Mouse (Mus musculus): ENCODE results near the gene Hspa4. TPM values are rescaled to one million over a fixed set of nuclear protein-coding genes. Genes with fewer than 3 reads are reported as not detected.
"Not testable (repeated sequence)": the region's sequence is repeated elsewhere in the genome, so short reads cannot be mapped to it uniquely, and the experiment has no call there.

Hspa4 gene
- polyA plus RNA-seq, 1 experiment from 2014 or later: 58.7 TPM

DNA sequence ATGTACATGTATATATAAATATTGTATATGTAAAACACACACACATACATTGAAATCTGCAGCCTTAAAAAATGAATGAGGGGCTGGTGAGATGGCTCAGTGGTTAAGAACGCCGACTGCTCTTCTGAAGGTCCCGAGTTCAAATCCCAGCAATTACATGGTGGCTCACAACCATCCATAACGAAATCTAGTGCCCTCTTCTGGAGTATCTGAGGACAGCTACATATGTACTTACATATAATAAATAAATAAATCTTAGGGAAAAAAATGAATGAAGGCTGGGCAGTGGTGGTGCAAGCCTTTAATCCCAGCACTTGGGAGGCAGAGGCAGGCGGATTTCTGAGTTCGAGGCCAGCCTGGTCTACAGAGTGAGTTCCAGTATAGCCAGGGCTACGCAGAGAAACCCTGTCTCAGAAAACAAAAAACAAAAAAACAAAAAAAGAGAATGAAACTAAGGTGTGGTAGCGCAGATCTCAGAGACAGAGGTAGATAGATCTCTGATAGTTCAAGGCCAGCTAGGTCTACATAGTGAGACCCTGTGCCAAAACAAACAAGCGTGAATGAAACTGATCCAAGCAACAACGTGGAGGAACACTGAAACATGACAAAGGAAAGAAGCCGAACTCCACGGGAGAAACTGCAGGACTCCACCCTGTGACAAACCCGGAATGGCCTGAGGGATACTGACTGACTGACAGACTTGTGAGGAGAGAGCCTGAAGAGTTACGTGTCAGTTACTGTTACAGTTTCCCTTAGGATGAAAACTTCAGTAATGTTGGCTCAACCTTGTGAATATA is 4.0 kb upstream of the Hspa4 start:
- Histone ChIP-seq H3K9me3 (no peaks in the 10 kb centered on the region), H3K9ac (replicated peaks) (no peak overlapping the region), H3K4me2 (replicated peaks) (no peak overlapping the region), H3K27me3 (no peaks in the 10 kb centered on the region), H3K27ac (no peak overlapping the region), H3K36me3 (no peaks in the 10 kb centered on the region), H3K4me1 (replicated peaks) (peaks cover 10% of the 10 kb centered on the region), H3K4me3 (replicated peaks) (no peak overlapping the region)
- no peak for ATAC-seq
- WGBS: 84% methylated on average over 14 of the region's 14 CpGs

DNA sequence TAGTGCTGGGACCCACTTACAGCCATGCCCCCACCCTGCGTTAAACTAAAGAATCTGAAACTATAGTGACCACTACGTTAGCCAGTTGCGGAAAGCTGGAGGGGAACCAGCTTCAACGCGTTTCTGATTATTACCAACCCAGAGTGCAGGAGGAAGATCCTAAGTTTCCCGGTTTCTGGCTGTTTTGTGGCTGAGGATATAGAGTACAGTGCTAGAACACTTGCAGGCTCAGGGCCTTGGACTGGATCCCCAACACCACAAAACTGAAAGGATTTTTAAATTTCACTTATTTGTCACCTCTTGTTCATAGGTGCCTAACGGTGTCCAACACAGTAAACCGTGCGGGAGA is 884 bp upstream of the Hspa4 start:
- 55% methylated on average over 9 of the region's 9 CpGs for WGBS
- Histone ChIP-seq H3K4me3 (replicated peaks) (peak overlapping the region; percentile 99), H3K4me1 (replicated peaks) (peaks cover 33% of the 10 kb centered on the region), H3K9ac (replicated peaks) (peak overlapping the region; percentile 72), H3K27ac (peak overlapping the region; percentile 96), H3K36me3 (peaks cover 2% of the 10 kb centered on the region; the same call in 1 of the 2 replicates), H3K27me3 (no peaks in the 10 kb centered on the region), H3K9me3 (no peaks in the 10 kb centered on the region), H3K4me2 (replicated peaks) (peak overlapping the region; percentile 85)
- no peak for ATAC-seq

DNA sequence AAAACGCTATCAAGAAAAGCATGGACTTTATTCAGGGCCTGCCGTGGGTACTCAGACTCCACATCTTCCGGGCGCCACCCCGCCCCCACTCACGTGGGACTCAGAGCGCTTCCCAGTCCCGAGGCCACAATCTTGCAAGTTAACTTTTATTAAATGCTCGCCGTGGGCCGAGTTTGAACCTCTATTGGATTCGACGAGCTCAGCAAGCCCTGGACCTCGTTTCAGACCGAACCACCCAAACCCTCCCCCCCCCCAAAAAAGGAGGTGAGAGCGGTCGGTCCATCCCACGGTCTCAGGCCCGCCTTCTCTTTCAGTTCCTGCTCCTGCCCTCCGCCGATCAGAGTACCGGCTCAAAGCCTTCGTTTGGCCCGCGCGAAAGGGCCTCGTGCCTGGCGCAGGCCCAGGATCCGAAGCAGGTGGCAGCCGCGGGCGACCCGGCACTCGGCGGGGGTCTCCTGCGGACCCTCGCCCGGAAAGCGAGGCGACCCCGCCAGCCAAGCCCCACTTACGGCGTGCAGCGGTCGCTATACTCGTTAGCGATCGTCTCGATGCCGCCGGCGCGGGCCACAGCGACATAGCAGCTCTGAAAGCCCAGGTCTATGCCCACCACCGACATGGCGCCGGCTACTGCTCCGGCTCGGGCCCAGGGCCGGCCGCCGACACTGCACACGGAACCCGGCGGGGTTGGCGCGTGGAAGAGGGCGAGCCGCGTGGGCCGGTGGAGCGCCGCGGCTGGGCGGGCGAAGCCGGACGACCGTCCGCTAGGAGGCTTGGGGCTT is 517 bp downstream of the Hspa4 start:
- Histone ChIP-seq H3K4me1 (replicated peaks) (peaks cover 39% of the 10 kb centered on the region), H3K4me2 (replicated peaks) (peak overlapping the region; percentile 85), H3K27ac (peak overlapping the region; percentile 96), H3K36me3 (peaks cover 2% of the 10 kb centered on the region; the same call in 1 of the 2 replicates), H3K27me3 (no peaks in the 10 kb centered on the region), H3K9me3 (no peaks in the 10 kb centered on the region), H3K9ac (replicated peaks) (peak overlapping the region; percentile 99), H3K4me3 (replicated peaks) (peak overlapping the region; percentile 99)
- WGBS: under 1% methylated on average over 78 of the region's 80 CpGs
- peak; percentile 83; the same call in 1 of the 2 replicates for ATAC-seq

DNA sequence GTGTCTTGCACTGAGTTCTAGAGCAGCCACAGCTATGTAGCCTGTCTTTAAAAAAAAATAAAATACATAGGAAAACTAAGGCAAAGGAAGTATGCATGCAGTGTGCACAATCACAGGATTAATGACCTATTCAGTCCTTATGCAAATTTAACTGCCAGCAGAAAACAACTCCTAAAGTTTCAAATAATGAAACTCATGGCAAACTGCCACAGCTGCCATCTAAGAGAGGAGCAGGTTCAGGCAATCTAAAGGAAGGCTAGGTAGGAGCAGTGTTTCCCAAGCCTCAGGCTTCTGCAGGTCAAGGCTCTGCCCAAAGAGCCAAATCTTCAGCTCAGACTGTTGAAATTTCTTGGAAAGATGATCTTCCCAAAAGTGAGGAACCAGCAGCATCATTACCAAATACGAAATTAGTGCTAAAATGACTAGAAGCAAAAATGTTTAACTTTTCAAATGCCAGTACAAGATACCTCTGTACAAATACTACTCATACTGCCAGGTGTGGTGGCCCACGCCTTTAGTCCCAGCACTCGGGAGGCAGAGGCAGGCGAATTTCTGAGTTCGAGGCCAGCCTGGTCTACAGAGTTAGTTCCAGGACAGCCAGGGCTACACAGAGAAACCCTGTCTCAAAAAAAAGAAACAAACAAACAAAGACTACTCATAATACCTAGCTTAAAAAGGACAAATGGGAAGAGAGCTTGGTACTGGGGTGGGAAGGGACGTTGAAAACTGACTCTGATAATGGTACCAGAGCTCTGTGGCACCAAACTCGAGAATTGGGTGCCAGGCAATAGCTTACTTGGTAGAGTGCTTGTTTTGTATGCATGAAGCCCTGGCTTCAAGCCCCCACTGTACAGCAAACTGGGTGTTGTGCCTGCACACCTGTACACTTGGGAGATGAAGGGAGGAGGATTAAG is 2.1 kb downstream of the Hspa4 start:
- 89% methylated on average over 7 of the region's 7 CpGs for WGBS
- Histone ChIP-seq H3K9ac (replicated peaks) (peak overlapping the region; percentile 99), H3K4me2 (replicated peaks) (peak overlapping the region; percentile 85)

DNA sequence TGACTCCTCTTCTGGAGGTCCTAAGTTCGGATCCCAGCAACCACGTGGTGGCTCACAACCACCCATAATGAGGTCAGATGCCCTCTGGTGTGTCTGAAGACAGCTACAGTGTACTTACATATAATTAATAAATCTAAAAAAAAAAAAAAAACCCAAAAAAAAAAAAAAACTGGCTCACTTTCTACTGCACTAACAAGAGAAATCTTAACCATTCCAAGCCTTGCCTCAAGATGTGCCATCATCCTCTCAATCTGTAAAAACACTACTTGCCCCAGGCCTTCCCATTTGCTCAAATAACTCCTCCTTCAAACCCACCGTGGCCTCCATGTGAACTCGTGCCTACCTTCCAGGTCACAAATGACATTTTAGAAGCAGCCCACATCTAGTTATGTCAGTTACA is 3.4 kb downstream of the Hspa4 start:
- no peak for ATAC-seq
- 85% methylated on average over 4 of the region's 4 CpGs for WGBS
- Histone ChIP-seq H3K36me3 (peaks cover 9% of the 10 kb centered on the region), H3K4me3 (replicated peaks) (no peak overlapping the region), H3K4me2 (replicated peaks) (no peak overlapping the region), H3K27ac (no peak overlapping the region), H3K9me3 (no peaks in the 10 kb centered on the region), H3K27me3 (no peaks in the 10 kb centered on the region), H3K4me1 (replicated peaks) (peaks cover 43% of the 10 kb centered on the region), H3K9ac (replicated peaks) (no peak overlapping the region)

More for the DNA sequence above, 2.1 kb downstream of the Hspa4 start:
- H3K36me3 ChIP-seq: peaks cover 2% of the 10 kb centered on the region; the same call in 1 of the 2 replicates
- ATAC-seq: no peak
- peaks cover 43% of the 10 kb centered on the region for H3K4me1 ChIP-seq (replicated peaks)
- peak overlapping the region; percentile 99 for H3K4me3 ChIP-seq (replicated peaks)
- H3K27me3 ChIP-seq: no peaks in the 10 kb centered on the region
- H3K9me3 ChIP-seq: no peaks in the 10 kb centered on the region
- no peak overlapping the region for H3K27ac ChIP-seq

DNA sequence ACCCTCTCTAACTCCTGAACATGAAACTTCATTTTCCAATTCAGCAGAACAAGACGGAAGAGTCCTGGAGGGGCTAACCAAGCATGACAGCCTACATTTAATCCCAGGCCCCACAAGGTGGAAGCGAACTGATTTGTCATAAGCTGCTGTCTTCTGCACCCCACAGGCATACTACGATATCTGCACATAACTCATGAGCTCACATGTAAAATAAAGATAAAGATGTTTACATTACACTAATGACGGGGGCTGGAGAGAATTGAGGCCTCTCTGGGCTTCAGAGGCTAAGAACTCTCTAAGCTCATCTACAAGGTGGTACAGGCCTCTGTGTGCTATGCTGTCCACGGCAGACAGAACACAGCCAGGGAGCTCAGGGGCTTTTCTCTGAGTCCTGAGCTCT is 5.8 kb downstream of the Hspa4 start:
- H3K4me2 ChIP-seq (replicated peaks): no peak overlapping the region
- no peak overlapping the region for H3K9ac ChIP-seq (replicated peaks)
- H3K4me3 ChIP-seq (replicated peaks): no peak overlapping the region
- H3K27me3 ChIP-seq: no peaks in the 10 kb centered on the region
- no peak overlapping the region for H3K27ac ChIP-seq
- WGBS: 83% methylated on average over 5 of the region's 5 CpGs
- ATAC-seq: no peak
- H3K9me3 ChIP-seq: no peaks in the 10 kb centered on the region
- H3K4me1 ChIP-seq (replicated peaks): peaks cover 34% of the 10 kb centered on the region
- H3K36me3 ChIP-seq: peaks cover 29% of the 10 kb centered on the region

DNA sequence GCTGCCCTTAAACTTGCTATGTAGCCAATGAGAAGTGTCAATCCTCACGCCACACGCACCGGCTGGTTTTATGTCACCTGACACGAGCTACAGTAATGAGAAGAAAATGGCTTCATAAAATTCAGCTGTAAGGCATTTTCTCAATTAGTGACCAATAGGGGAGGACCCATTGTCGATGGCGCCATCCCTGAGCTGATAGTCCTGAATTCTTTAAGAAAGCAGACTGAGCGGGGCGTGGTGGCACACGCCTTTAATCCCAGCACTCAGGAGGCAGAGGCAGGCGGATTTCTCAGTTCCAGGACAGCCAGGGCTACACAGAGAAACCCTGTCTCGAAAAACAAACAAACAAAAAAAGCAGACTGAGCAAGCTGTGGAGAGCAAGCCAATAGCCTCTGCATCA is 9.4 kb downstream of the Hspa4 start:
- Histone ChIP-seq H3K36me3 (peaks cover 63% of the 10 kb centered on the region), H3K27me3 (no peaks in the 10 kb centered on the region), H3K4me1 (replicated peaks) (peaks cover 10% of the 10 kb centered on the region; the same call in 1 of the 2 replicates), H3K9me3 (no peaks in the 10 kb centered on the region), H3K4me3 (replicated peaks) (no peak overlapping the region), H3K27ac (no peak overlapping the region), H3K4me2 (replicated peaks) (no peak overlapping the region), H3K9ac (replicated peaks) (no peak overlapping the region)
- WGBS: 91% methylated on average over 11 of the region's 11 CpGs
- ATAC-seq: no peak

DNA sequence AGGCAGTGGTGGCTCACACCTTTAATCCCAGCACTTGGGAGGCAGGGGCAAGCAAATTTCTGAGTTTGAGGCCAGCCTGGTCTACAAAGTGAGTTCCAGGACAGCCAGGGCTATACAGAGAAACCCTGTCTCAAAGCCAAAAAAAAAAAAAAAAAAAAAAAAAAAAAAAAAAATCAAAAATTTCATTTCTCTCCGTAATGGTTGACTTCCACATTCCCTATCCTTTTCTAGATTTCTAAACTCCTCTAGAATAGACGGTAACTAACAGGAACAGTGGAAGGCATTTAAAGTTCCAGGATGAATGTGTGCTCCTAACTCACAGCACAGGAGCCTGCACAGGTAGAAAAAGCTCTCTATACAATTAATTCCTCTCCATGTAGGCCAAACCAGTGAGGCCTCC is 10.1 kb downstream of the Hspa4 start:
- not testable (repeated sequence) for H3K27ac ChIP-seq; H3K9ac ChIP-seq (replicated peaks); H3K9me3 ChIP-seq; H3K4me1 ChIP-seq (replicated peaks); H3K27me3 ChIP-seq; ATAC-seq; H3K4me2 ChIP-seq (replicated peaks); H3K4me3 ChIP-seq (replicated peaks)
- peaks cover 69% of the 10 kb centered on the region for H3K36me3 ChIP-seq
- 99% methylated on average over 2 of the region's 2 CpGs for WGBS

DNA sequence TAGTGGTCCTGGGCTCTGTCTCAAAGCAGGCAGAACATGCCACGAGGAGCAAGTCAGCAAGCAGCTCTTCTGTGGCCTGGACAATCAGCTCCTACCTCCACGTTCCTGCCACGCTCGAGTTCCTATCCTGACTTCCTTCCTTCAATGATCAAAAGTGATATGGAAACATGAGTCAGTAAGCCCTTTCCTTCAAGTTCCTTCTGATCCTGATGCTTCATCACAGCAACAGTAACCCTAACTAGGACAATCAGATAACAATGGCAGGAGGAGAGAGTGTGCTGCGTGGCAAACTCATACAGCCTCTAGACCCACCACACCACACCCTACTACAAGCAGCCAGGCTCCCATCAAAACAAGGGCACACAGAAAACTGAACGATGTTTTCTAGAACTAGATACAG is 14.4 kb downstream of the Hspa4 start:
- no peak for ATAC-seq
- H3K9me3 ChIP-seq: no peaks in the 10 kb centered on the region
- no peaks in the 10 kb centered on the region for H3K4me1 ChIP-seq (replicated peaks)
- no peaks in the 10 kb centered on the region for H3K27me3 ChIP-seq
- H3K4me3 ChIP-seq (replicated peaks): no peak overlapping the region
- WGBS: 92% methylated on average over 6 of the region's 6 CpGs
- H3K36me3 ChIP-seq: peaks cover 89% of the 10 kb centered on the region
- H3K9ac ChIP-seq (replicated peaks): no peak overlapping the region
- H3K27ac ChIP-seq: no peak overlapping the region
- H3K4me2 ChIP-seq (replicated peaks): no peak overlapping the region

DNA sequence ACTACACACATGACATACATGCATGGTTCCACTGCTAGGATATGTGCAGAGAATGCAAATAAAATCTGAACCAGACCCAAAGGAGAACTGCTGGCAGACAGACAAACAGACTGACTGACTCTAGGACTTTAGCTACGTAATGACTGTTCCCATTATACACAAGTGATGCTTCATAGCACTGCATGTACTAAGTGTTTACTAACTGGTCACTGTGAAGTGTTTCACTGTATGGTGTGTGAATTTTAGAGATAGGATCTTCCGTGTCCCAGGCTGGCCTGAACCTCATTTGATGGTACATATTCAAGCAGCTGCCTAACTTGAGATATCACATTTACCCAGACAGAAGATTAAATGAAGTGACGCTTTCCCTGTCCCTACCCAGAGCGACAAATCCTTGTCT is 21.8 kb downstream of the Hspa4 start:
- Histone ChIP-seq H3K4me2 (replicated peaks) (no peak overlapping the region), H3K4me1 (replicated peaks) (no peaks in the 10 kb centered on the region), H3K27ac (no peak overlapping the region), H3K9ac (replicated peaks) (no peak overlapping the region), H3K9me3 (no peaks in the 10 kb centered on the region), H3K4me3 (replicated peaks) (no peak overlapping the region), H3K27me3 (no peaks in the 10 kb centered on the region), H3K36me3 (peaks cover 64% of the 10 kb centered on the region)
- WGBS: 96% methylated on average over 4 of the region's 4 CpGs
- ATAC-seq: no peak

DNA sequence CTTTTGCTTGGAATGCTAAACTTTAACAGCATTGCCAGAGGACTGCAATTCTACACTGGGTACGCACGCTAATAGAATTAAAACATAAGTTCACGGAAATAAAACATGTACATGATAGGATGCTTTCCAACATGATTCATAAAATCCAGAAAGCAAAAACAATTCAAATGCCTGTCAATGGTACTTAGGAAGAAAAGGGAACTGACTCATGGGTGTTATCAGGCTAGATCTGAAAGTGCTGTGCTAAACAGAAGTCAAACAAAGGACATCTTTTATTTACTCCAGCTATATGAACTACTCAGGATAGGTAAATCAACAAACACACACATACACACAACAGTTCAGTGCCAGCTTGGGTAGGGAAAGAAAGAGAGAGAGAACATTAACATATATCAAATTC is 24.9 kb downstream of the Hspa4 start:
- no peak overlapping the region for H3K27ac ChIP-seq
- H3K4me2 ChIP-seq (replicated peaks): no peak overlapping the region
- no peak for ATAC-seq
- H3K9me3 ChIP-seq: no peaks in the 10 kb centered on the region
- no peak overlapping the region for H3K4me3 ChIP-seq (replicated peaks)
- H3K9ac ChIP-seq (replicated peaks): no peak overlapping the region
- H3K36me3 ChIP-seq: peaks cover 70% of the 10 kb centered on the region
- no peaks in the 10 kb centered on the region for H3K27me3 ChIP-seq
- WGBS: 100% methylated on average over 3 of the region's 3 CpGs
- H3K4me1 ChIP-seq (replicated peaks): no peaks in the 10 kb centered on the region
